Mouse (Mus musculus) erythroblast, embryonic 14.5 days (primary cell): ENCODE results near the gene BC017158.

Experiments
- GATA1 ChIP-seq: IDR thresholded peaks from 2 replicates; pipeline ENCODE4 v1.6.1; 2012; ENCODE audit warnings: low read length, inconsistent platforms, mixed read lengths
- TAL1 ChIP-seq: IDR thresholded peaks from 3 replicates; pipeline ENCODE4 v1.6.1; 2012; ENCODE audit warnings: low read length, inconsistent platforms, mixed read lengths

GRCm38 (mm10) chr7:128271496-128271895, 26.5 kb downstream of the BC017158 start:
- TF ChIP-seq TAL1 (no peak), GATA1 (no peak)
